Mouse (Mus musculus): ENCODE data around the gene Cfap45. TPM values are rescaled to one million over a fixed set of nuclear protein-coding genes. Genes with fewer than 3 reads are reported as not detected.
A peak's percentile ranks its signal among the peaks of the same experiment; 100 is the strongest.

The Cfap45 gene
- polyA plus RNA-seq, 1 experiment from 2014 or later = 1.4 TPM

DNA sequence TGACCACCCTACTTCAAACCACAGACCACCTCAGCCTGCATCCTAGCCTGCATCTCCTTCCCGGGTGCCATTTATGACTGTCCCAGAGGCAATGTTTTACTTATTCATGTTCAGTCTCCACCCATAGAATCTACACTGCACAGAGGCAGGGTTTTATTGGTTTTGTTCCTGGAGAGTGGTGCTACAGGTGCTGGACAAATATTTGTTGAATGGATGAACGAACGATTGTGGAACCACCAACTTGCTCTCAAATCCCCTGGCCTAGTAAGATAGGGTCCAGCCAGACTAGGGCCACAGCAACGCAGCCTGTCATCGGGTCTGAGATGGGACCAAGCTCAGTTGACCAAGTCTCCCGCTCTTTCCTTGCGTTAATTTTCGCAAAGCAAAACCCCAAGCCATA is 10.6 kb upstream of the Cfap45 start:
- WGBS = 35% methylated on average over 8 of the region's 8 CpGs
- H3K27me3 ChIP-seq = no peaks in the 10 kb centered on the region
- H3K9ac ChIP-seq = no peak overlapping the region
- H3K9me3 ChIP-seq (replicated peaks) = no peaks in the 10 kb centered on the region
- peak overlapping the region; percentile 18; the same call in 1 of the 2 replicates for H3K27ac ChIP-seq
- peak overlapping the region; percentile 37; the same call in 1 of the 2 replicates for H3K4me2 ChIP-seq
- ATAC-seq (replicated peaks; ENCODE audit: low FRiP score) = peak; percentile 7; the same call in 1 of the 2 replicates
- peaks cover 51% of the 10 kb centered on the region for H3K4me1 ChIP-seq
- peak overlapping the region; percentile 7; the same call in 1 of the 2 replicates for H3K4me3 ChIP-seq (replicated peaks)
- H3K36me3 ChIP-seq = peaks cover 36% of the 10 kb centered on the region

DNA sequence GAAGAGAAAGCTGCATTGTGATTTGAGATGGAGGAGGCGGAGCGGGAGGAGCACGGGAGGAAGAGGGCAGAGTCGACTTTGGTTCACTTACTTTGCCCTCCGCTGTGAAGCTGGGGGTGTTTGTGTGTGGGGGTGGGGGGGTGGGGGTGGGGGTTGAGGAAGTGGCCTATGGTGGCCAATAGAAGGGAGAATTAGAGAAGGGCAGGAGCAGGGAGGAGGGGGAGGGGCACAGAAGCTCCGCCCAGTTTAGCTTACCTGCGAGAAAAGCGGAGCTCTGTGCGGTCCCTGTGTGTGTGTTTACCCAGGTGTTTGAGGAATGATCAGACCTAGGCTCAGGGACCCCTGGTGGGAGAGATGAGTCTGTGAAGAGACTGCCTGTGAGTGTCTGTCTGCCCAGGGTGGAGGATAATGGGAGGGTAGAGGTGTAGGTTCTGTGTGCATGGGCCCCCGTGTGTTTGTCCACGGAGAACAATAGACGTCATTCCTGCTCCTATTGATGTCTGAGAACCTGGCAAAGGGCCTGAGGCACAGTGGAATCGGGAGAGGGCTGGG is 10.1 kb upstream of the Cfap45 start:
- WGBS = 25% methylated on average over 13 of the region's 13 CpGs

DNA sequence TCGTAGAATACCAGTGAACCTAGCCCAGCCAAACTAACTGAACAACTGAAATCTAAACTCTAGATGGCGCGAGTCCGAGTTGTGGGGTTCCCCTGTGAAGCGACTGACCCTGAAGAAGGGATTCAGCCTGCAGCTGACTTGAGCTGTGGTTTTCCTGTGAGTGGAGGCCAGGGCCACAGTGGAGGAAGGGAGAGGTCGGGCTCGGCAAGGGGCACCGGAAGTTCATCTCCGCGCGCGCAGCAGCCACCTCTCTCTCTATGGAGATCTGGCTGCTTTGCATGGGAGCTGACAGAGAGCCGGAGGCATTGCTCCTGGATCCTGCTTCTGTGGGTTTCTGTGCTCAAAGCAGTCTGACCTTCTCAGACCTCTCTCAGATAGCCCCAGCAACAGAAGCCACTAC is 7.6 kb upstream of the Cfap45 start:
- H3K9me3 ChIP-seq (replicated peaks) = peaks cover 4% of the 10 kb centered on the region
- H3K27me3 ChIP-seq = no peaks in the 10 kb centered on the region
- peak overlapping the region; percentile 66 for H3K27ac ChIP-seq
- H3K4me1 ChIP-seq = peaks cover 51% of the 10 kb centered on the region
- WGBS = 23% methylated on average over 13 of the region's 13 CpGs
- H3K4me2 ChIP-seq = peak overlapping the region; percentile 31
- ATAC-seq (replicated peaks; ENCODE audit: low FRiP score) = no peak
- H3K9ac ChIP-seq = no peak overlapping the region
- no peak overlapping the region for H3K4me3 ChIP-seq (replicated peaks)
- peaks cover 6% of the 10 kb centered on the region; the same call in 1 of the 2 replicates for H3K36me3 ChIP-seq

More for the DNA sequence above, 10.1 kb upstream of the Cfap45 start:
- 0 out of 2 replicates have a peak overlapping the region, but pooled peaks have one; percentile 18 for H3K27ac ChIP-seq
- H3K9me3 ChIP-seq (replicated peaks) = no peaks in the 10 kb centered on the region
- ATAC-seq (replicated peaks; ENCODE audit: low FRiP score) = peak; percentile 42
- peak overlapping the region; percentile 7; the same call in 1 of the 2 replicates for H3K4me3 ChIP-seq (replicated peaks)
- no peaks in the 10 kb centered on the region for H3K27me3 ChIP-seq
- peaks cover 30% of the 10 kb centered on the region for H3K36me3 ChIP-seq
- peaks cover 56% of the 10 kb centered on the region for H3K4me1 ChIP-seq
- peak overlapping the region; percentile 37 for H3K4me2 ChIP-seq
- no peak overlapping the region for H3K9ac ChIP-seq

- ATAC-seq (replicated peaks; ENCODE audit: low FRiP score) = no peak; the same call in 1 of the 2 replicates
- Histone ChIP-seq H3K27ac (peak overlapping the region; percentile 66), H3K9ac (no peak overlapping the region), H3K4me3 (replicated peaks) (no peak overlapping the region), H3K9me3 (replicated peaks) (peaks cover 4% of the 10 kb centered on the region), H3K36me3 (no peaks in the 10 kb centered on the region), H3K4me1 (peaks cover 51% of the 10 kb centered on the region), H3K27me3 (no peaks in the 10 kb centered on the region), H3K4me2 (no peak overlapping the region)
- 73% methylated on average over 17 of the region's 17 CpGs for WGBS
These were observed 6.9 kb upstream of the Cfap45 start for GRCm38 (mm10) chr1:172513525-172514212.

- peak overlapping the region; percentile 66 for H3K27ac ChIP-seq
- H3K9me3 ChIP-seq (replicated peaks) = peaks cover 4% of the 10 kb centered on the region
- H3K4me1 ChIP-seq = peaks cover 51% of the 10 kb centered on the region
- 81% methylated on average over 4 of the region's 4 CpGs for WGBS
- no peak overlapping the region for H3K9ac ChIP-seq
- no peaks in the 10 kb centered on the region for H3K27me3 ChIP-seq
- H3K36me3 ChIP-seq = no peaks in the 10 kb centered on the region
- H3K4me2 ChIP-seq = no peak overlapping the region
- no peak for ATAC-seq (replicated peaks; ENCODE audit: low FRiP score)
- H3K4me3 ChIP-seq (replicated peaks) = no peak overlapping the region
These were observed 6.4 kb upstream of the Cfap45 start for GRCm38 (mm10) chr1:172514213-172514529.

DNA sequence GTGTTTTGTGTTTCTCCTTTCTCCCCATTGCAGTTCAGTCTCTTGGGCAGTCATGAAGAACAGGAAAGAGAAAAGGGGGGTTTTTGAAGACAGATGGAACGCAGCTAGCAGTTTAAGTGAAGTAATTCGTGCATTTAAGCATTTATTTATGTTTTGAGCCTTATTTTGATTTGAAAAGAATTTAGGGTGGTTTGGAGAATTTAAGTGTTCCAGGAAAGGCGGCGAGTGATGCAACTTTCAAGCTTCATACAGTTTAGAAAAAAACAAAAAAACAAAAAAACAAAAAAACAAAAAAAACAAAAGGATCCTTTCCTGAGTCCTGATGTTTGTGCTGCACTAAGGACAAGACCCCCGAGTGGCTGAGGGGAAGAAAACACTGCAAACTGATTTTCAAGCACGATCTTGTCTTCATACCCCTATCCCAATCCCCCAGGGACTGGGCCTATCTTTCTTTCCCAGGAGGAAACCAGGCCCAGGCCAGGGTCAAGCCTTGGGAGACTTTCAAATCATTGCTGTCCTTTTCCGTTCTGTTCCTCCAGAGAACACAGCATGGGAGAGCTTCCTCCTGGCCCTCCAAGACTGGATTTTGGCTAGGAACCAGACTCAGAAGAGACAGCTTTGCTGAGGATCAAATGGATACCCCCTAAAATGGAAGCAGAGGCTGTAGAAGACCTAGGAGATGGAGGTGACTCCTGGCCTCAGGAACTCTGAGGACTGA is 5.9 kb upstream of the Cfap45 start:
- ATAC-seq (replicated peaks; ENCODE audit: low FRiP score) = no peak

GRCm38 (mm10) chr1:172515396-172515795 is 5.2 kb upstream of the Cfap45 start:
- H3K4me3 ChIP-seq (replicated peaks) = no peak overlapping the region
- no peaks in the 10 kb centered on the region for H3K27me3 ChIP-seq
- 65% methylated on average over 1 of the region's 1 CpGs for WGBS
- H3K36me3 ChIP-seq = no peaks in the 10 kb centered on the region
- H3K9me3 ChIP-seq (replicated peaks) = peaks cover 4% of the 10 kb centered on the region
- H3K9ac ChIP-seq = no peak overlapping the region
- H3K4me2 ChIP-seq = no peak overlapping the region
- H3K27ac ChIP-seq = peak overlapping the region; percentile 63
- 0 out of 2 replicates have a peak, but pooled peaks have one; percentile 20 for ATAC-seq (replicated peaks; ENCODE audit: low FRiP score)
- H3K4me1 ChIP-seq = peaks cover 50% of the 10 kb centered on the region

More for the DNA sequence above, 5.9 kb upstream of the Cfap45 start:
- Histone ChIP-seq H3K27me3 (no peaks in the 10 kb centered on the region), H3K4me2 (no peak overlapping the region), H3K4me3 (replicated peaks) (no peak overlapping the region), H3K36me3 (no peaks in the 10 kb centered on the region), H3K4me1 (peaks cover 50% of the 10 kb centered on the region), H3K27ac (peak overlapping the region; percentile 66), H3K9ac (no peak overlapping the region), H3K9me3 (replicated peaks) (peaks cover 4% of the 10 kb centered on the region)
- WGBS = 74% methylated on average over 7 of the region's 7 CpGs

DNA sequence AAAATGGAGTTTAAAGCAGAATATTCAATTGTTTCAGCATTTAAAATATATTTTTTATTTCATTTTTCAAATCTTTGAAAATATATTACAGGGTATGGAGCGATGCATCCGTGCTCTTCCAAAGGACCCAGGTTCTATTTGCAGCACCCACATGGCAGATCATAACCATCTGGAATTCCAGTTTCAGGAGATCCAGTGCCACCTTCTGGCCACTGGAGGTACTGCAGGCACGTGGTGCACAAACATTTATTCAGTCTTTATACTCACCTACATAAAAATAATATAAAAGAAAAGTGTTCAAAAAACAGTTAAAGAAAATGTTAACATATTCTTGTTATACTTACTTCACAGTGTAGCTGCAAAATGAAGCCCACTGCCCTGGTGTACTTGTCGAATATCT is 2.6 kb upstream of the Cfap45 start:
- no peak for ATAC-seq (replicated peaks; ENCODE audit: low FRiP score)
- peaks cover 48% of the 10 kb centered on the region for H3K4me1 ChIP-seq
- H3K4me2 ChIP-seq = no peak overlapping the region
- no peak overlapping the region for H3K4me3 ChIP-seq (replicated peaks)
- H3K9me3 ChIP-seq (replicated peaks) = peaks cover 4% of the 10 kb centered on the region
- H3K36me3 ChIP-seq = no peaks in the 10 kb centered on the region
- H3K27ac ChIP-seq = no peak overlapping the region
- 80% methylated on average over 4 of the region's 4 CpGs for WGBS
- no peak overlapping the region for H3K9ac ChIP-seq
- H3K27me3 ChIP-seq = no peaks in the 10 kb centered on the region

DNA sequence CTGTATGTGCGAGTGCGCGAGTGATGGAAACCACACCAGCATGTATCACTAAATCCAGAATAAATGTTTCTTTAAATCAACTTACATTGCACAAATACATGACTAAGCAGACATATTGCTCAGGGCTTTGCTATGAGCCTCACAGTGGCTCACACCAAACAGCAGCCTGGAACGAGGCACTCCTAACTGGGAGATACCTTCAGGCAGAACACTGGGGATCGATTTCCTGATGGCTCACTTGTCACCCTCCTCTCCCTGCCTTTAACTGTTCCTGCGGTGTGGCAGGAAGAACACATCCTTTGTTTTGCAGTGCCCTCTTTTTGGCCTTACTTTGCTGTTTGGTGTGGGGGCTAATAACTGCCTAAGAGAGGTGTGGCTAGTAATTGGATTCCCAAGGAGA is 957 bp upstream of the Cfap45 start:
- Histone ChIP-seq H3K9me3 (replicated peaks) (peaks cover 4% of the 10 kb centered on the region), H3K4me2 (no peak overlapping the region), H3K4me1 (peaks cover 34% of the 10 kb centered on the region), H3K9ac (no peak overlapping the region), H3K4me3 (replicated peaks) (no peak overlapping the region), H3K27me3 (no peaks in the 10 kb centered on the region), H3K27ac (no peak overlapping the region), H3K36me3 (no peaks in the 10 kb centered on the region)
- no peak for ATAC-seq (replicated peaks; ENCODE audit: low FRiP score)
- 59% methylated on average over 6 of the region's 6 CpGs for WGBS

- ATAC-seq (replicated peaks; ENCODE audit: low FRiP score) = no peak
- Histone ChIP-seq H3K4me2 (no peak overlapping the region), H3K27me3 (peaks cover 5% of the 10 kb centered on the region; the same call in 1 of the 2 replicates), H3K9me3 (replicated peaks) (peaks cover 3% of the 10 kb centered on the region), H3K27ac (no peak overlapping the region; the same call in 1 of the 2 replicates), H3K36me3 (no peaks in the 10 kb centered on the region), H3K4me3 (replicated peaks) (no peak overlapping the region), H3K9ac (no peak overlapping the region), H3K4me1 (peaks cover 33% of the 10 kb centered on the region)
- WGBS = 69% methylated on average over 7 of the region's 7 CpGs
These were observed 1.9 kb downstream of the Cfap45 start for GRCm38 (mm10) chr1:172522524-172522923.

GRCm38 (mm10) chr1:172523699-172524101 is 3.1 kb downstream of the Cfap45 start:
- Histone ChIP-seq H3K9ac (no peak overlapping the region), H3K4me2 (no peak overlapping the region), H3K36me3 (no peaks in the 10 kb centered on the region), H3K27ac (0 out of 2 replicates have a peak overlapping the region, but pooled peaks have one; percentile 6), H3K4me3 (replicated peaks) (no peak overlapping the region), H3K27me3 (peaks cover 10% of the 10 kb centered on the region; the same call in 1 of the 2 replicates), H3K4me1 (peaks cover 33% of the 10 kb centered on the region), H3K9me3 (replicated peaks) (no peaks in the 10 kb centered on the region)
- ATAC-seq (replicated peaks; ENCODE audit: low FRiP score) = no peak
- 56% methylated on average over 12 of the region's 12 CpGs for WGBS
